Mouse (Mus musculus) cerebral cortex, adult 2 months (tissue): ENCODE results near the gene Tenm2.

Experiments
- WGBS: fragments of 180-500 bp; shearing (Covaris S2); methylation state at CpG from one replicate; pipeline ENCODE4 v1.1.7; 2018; 5-methylcytosine and 5-hydroxymethylcytosine counted together

The Tenm2 gene

GRCm38 (mm10) chr11:36481524-36481923 is 754.2 kb downstream of the Tenm2 start:
- 79% methylated on average over 7 of the region's 7 CpGs for WGBS

- 93% methylated on average over 5 of the region's 5 CpGs for WGBS
Measured at GRCm38 (mm10) chr11:36481086-36481485, 754.7 kb downstream of the Tenm2 start.

- 44% methylated on average over 9 of the region's 9 CpGs for WGBS
Measured at GRCm38 (mm10) chr11:36469811-36470551, 765.8 kb downstream of the Tenm2 start.

GRCm38 (mm10) chr11:36458451-36458850 is 777.3 kb downstream of the Tenm2 start:
- WGBS, result 50% methylated on average over 6 of the region's 6 CpGs

- WGBS, result 78% methylated on average over 6 of the region's 6 CpGs
Measured at GRCm38 (mm10) chr11:36454076-36454475, 781.7 kb downstream of the Tenm2 start.

- 47% methylated on average over 9 of the region's 9 CpGs for WGBS
Measured at GRCm38 (mm10) chr11:36452436-36452835, 783.3 kb downstream of the Tenm2 start.

- whole genome bisulfite sequencing, result 95% methylated on average over 2 of the region's 2 CpGs
Measured at GRCm38 (mm10) chr11:36446351-36446750, 789.4 kb downstream of the Tenm2 start.

- 89% methylated on average over 7 of the region's 7 CpGs for WGBS
Measured at GRCm38 (mm10) chr11:36443821-36444220, 791.9 kb downstream of the Tenm2 start.

- WGBS, result 59% methylated on average over 6 of the region's 6 CpGs
Measured at GRCm38 (mm10) chr11:36441801-36442200, 794.0 kb downstream of the Tenm2 start.

- WGBS, result 60% methylated on average over 8 of the region's 8 CpGs
Measured at GRCm38 (mm10) chr11:36436251-36436650, 799.5 kb downstream of the Tenm2 start.

- WGBS, result 45% methylated on average over 5 of the region's 5 CpGs
Measured at GRCm38 (mm10) chr11:36428947-36429346, 806.8 kb downstream of the Tenm2 start.

- WGBS, result 60% methylated on average over 3 of the region's 3 CpGs
Measured at GRCm38 (mm10) chr11:36424959-36425358, 810.8 kb downstream of the Tenm2 start.

GRCm38 (mm10) chr11:36420047-36420446 is 815.7 kb downstream of the Tenm2 start:
- 77% methylated on average over 7 of the region's 7 CpGs for WGBS

GRCm38 (mm10) chr11:36415244-36415643 is 820.5 kb downstream of the Tenm2 start:
- WGBS, result 90% methylated on average over 7 of the region's 7 CpGs

GRCm38 (mm10) chr11:36410881-36411280 is 824.9 kb downstream of the Tenm2 start:
- WGBS, result 61% methylated on average over 13 of the region's 13 CpGs

GRCm38 (mm10) chr11:36395803-36396710 is 839.7 kb downstream of the Tenm2 start:
- WGBS, result 27% methylated on average over 12 of the region's 12 CpGs

GRCm38 (mm10) chr11:36384696-36385095 is 851.1 kb downstream of the Tenm2 start:
- WGBS, result 89% methylated on average over 5 of the region's 5 CpGs

GRCm38 (mm10) chr11:36371814-36372213 is 864.0 kb downstream of the Tenm2 start:
- WGBS, result 38% methylated on average over 7 of the region's 7 CpGs

- WGBS, result 82% methylated on average over 5 of the region's 5 CpGs
Measured at GRCm38 (mm10) chr11:36365067-36365466, 870.7 kb downstream of the Tenm2 start.

GRCm38 (mm10) chr11:36364441-36364840 is 871.3 kb downstream of the Tenm2 start:
- WGBS, result 64% methylated on average over 9 of the region's 9 CpGs

- WGBS, result 77% methylated on average over 8 of the region's 8 CpGs
Measured at GRCm38 (mm10) chr11:36362514-36362913, 873.2 kb downstream of the Tenm2 start.

- WGBS, result 68% methylated on average over 1 of the region's 1 CpGs
Measured at GRCm38 (mm10) chr11:36353252-36353651, 882.5 kb downstream of the Tenm2 start.

- 46% methylated on average over 6 of the region's 6 CpGs for WGBS
Measured at GRCm38 (mm10) chr11:36351752-36352151, 884.0 kb downstream of the Tenm2 start.
